ENCODE assay signal across 8 mouse cellular contexts in genomic region chr17:83706594-83707126, GRCm38 (mm10). TPM values are rescaled to one million over a fixed set of nuclear protein-coding genes. Genes with fewer than 3 reads are reported as not detected.
DNase-seq lines count a peak whose midpoint lies in the region; ATAC-seq and TF ChIP-seq lines count a peak whose summit lies in the region.

No protein-coding gene starts in this region.

- peaks cover 5 to 18% of the 10 kb centered on the region in 2 experiments; a peak in 3 of 4 replicates for H3K4me1 ChIP-seq in ES-E14 (ENCODE audit: control insufficient read depth in 2 of 2, insufficient read depth in 2 of 2, low read length in 2 of 2, poor library complexity in 1 of 2)
- peaks cover 3% of the 10 kb centered on the region; the same call in 1 of the 2 replicates for H3K4me1 ChIP-seq in bone marrow, adult 2 months (ENCODE audit: control insufficient read depth, insufficient read depth, low read length)
- H3K4me1 ChIP-seq in embryonic fibroblast, embryonic 13.5 days (ENCODE audit: control insufficient read depth, insufficient read depth, low read length): 0 out of 2 replicates have a peak, but pooled peaks cover 4% of the 10 kb centered on the region

- no peak for TF ChIP-seq CTCF in bone marrow, adult 2 months (IDR thresholded peaks at IDR 0.05; ENCODE audit: control insufficient read depth, insufficient read depth, low read length)
- no peak for TF ChIP-seq CTCF in embryonic fibroblast, embryonic 13.5 days (IDR thresholded peaks at IDR 0.05; ENCODE audit: borderline replicate concordance, insufficient read depth, low read length)

- H3K36me3 ChIP-seq in ES-E14 (ENCODE audit: control insufficient read depth, insufficient read depth, low read length, poor library complexity, severe bottlenecking): peaks cover 7% of the 10 kb centered on the region; the same call in 1 of the 2 replicates

- peak overlapping the region; percentile 86 to 92 for H3K4me3 ChIP-seq in ES-E14 (ENCODE audit: insufficient read depth in 1 of 2, low read depth in 1 of 2, low read length in 2 of 2, poor library complexity in 1 of 2, severe bottlenecking in 1 of 2)
- H3K4me3 ChIP-seq in bone marrow, adult 2 months (replicated peaks; ENCODE audit: control insufficient read depth, low read depth, low read length): peak overlapping the region; percentile 86
- peak overlapping the region; percentile 80 for H3K4me3 ChIP-seq in embryonic fibroblast, embryonic 13.5 days (ENCODE audit: insufficient read depth, low read length)

- in situ Hi-C loops in ES-E14 (cut with MboI; ENCODE audit: low sequenced_read_pairs in 2 of 2, unreplicated experiment in 2 of 2): no loop called here

- intact Hi-C loops in heart, postnatal 14 days (cut with DNase I): loop anchor here (5.0 to 10.0 kb wide), 2 partner anchors 148 to 434 kb away; no protein-coding TSS in a partner anchor

- peak overlapping the region; percentile 94 for H3K9ac ChIP-seq in ES-E14 (ENCODE audit: insufficient read depth, low read depth, low read length, poor library complexity, severe bottlenecking)

- H3K27ac ChIP-seq in ES-E14 (ENCODE audit: insufficient read depth, low read depth, low read length, poor library complexity, severe bottlenecking): peak overlapping the region; percentile 89
- peak overlapping the region; percentile 92 for H3K27ac ChIP-seq in bone marrow, adult 2 months (ENCODE audit: control insufficient read depth, insufficient read depth, low read depth, low read length, poor library complexity)
- H3K27ac ChIP-seq in embryonic fibroblast, embryonic 13.5 days (ENCODE audit: insufficient read depth, low read length): peak overlapping the region; percentile 41

- peak; percentile 52; the same call in 1 of the 2 replicates for TF ChIP-seq POLR2A in bone marrow, adult 2 months (IDR thresholded peaks at IDR 0.05; ENCODE audit: borderline replicate concordance, control insufficient read depth, low read depth, low read length)
- peak; percentile 35; the same call in 1 of the 2 replicates for TF ChIP-seq POLR2A in embryonic fibroblast, embryonic 13.5 days (IDR thresholded peaks at IDR 0.05; ENCODE audit: low read depth, low read length)

- 2% methylated on average over 19 of the region's 19 CpGs for WGBS in bone marrow, adult 2 months

- ATAC-seq in megakaryocyte, adult 5-6 weeks (ENCODE audit: poor library complexity, severe bottlenecking): peak; percentile 22

- no peaks in the 10 kb centered on the region for H3K9me3 ChIP-seq in ES-E14 (ENCODE audit: control insufficient read depth, insufficient read depth, low read depth, low read length)

- DNase-seq in ES-E14 (ENCODE audit: low read depth, low spot score): no peak
- DNase-seq in heart, postnatal 14 days: peak; percentile 43 to 49
- DNase-seq in kidney, postnatal 25 days: peak; percentile 35 to 67
- peak; percentile 7 for DNase-seq in skeletal muscle tissue, adult 2 months (ENCODE audit: low read depth, low spot score)
- DNase-seq in layer of hippocampus, adult 9-10 months (ENCODE audit: low spot score): no peak

TF ChIP-seq in ES-E14, 5 proteins besides CTCF, POLR2A, EP300 and RAD21:
- TF ChIP-seq MAFK (IDR thresholded peaks at IDR 0.05; ENCODE audit: insufficient read depth, low read depth, low read length) (no peak), ZNF384 (IDR thresholded peaks at IDR 0.05; ENCODE audit: low read depth, low read length) (no peak), HCFC1 (IDR thresholded peaks at IDR 0.05; ENCODE audit: borderline replicate concordance, insufficient read depth, low read length) (no peak), CHD2 (IDR thresholded peaks at IDR 0.05; ENCODE audit: low read depth, low read length) (no peak), ZC3H11A (IDR thresholded peaks at IDR 0.05; ENCODE audit: borderline replicate concordance, low read depth, low read length) (no peak)

RNA-seq across cellular contexts. Expression of gene Mta3, which starts 0.7 kb away (rescaled TPM):
- 52.8 and 57.1 TPM in 2 replicates for total RNA-seq in ES-E14 (2012; rRNA removed)
- polyA plus RNA-seq in bone marrow, adult 2 months (2011; ENCODE audit: insufficient read depth, insufficient read length, low replicate concordance, missing spikeins): 15.8 and 21.0 TPM in 2 replicates
- 41.2 and 42.7 TPM in 2 replicates for polyA plus RNA-seq in embryonic fibroblast, embryonic 13.5 days (2011; ENCODE audit: insufficient read length, low read depth, missing spikeins)
- 10 to 100 TPM; 25.7 to 27.0 TPM for total RNA-seq in heart, postnatal 14 days (2021)
- total RNA-seq in megakaryocyte, adult 5-6 weeks (2015): 79.2 and 84.9 TPM in 2 replicates
- 65.7 and 74.1 TPM in 2 replicates for total RNA-seq in megakaryocyte, adult 5-6 weeks (2017)

Comparison
In these comparisons a context has a peak if more than half of its experiments do, and no peak if none do; other contexts are left out.
1. DNase-seq: peak in heart, postnatal 14 days (2 of 2), kidney, postnatal 25 days (2 of 2) and skeletal muscle tissue, adult 2 months (single experiment); none in ES-E14 (single experiment) and layer of hippocampus, adult 9-10 months (single experiment).
2. H3K27ac ChIP-seq: peak in every context shown above with its lines; median percentile 92 in bone marrow, adult 2 months; 89 in ES-E14; 41 in embryonic fibroblast, embryonic 13.5 days.
3. Peak in every context shown above with its lines, with median percentiles within 50 percentile points of each other: H3K4me3 ChIP-seq.